Mouse (Mus musculus): ENCODE measurements around the gene Bbs10. TPM values are rescaled to one million over a fixed set of nuclear protein-coding genes. Genes with fewer than 3 reads are reported as not detected.

Bbs10 gene
- total RNA-seq, 2 experiments from 2014 or later, result 5.7 to 6.0 TPM

- DNase-seq (ENCODE audit: low spot score in 2 of 2), result no peak
Observed at GRCm38 (mm10) chr10:111318805-111319500, 20.5 kb downstream of the Bbs10 start.

GRCm38 (mm10) chr10:111320579-111320978 is 22.1 kb downstream of the Bbs10 start:
- no peak for DNase-seq (ENCODE audit: low spot score in 2 of 2)

- no peak for DNase-seq (ENCODE audit: low spot score in 2 of 2)
Observed at GRCm38 (mm10) chr10:111327957-111328356, 29.5 kb downstream of the Bbs10 start.

GRCm38 (mm10) chr10:111329326-111329725 is 30.8 kb downstream of the Bbs10 start:
- DNase-seq (ENCODE audit: low spot score in 2 of 2), result no peak

GRCm38 (mm10) chr10:111334902-111335301 is 36.4 kb downstream of the Bbs10 start:
- no peak for DNase-seq (ENCODE audit: low spot score in 2 of 2)

- no peak for DNase-seq (ENCODE audit: low spot score in 2 of 2)
Observed at GRCm38 (mm10) chr10:111335517-111336352, 37.3 kb downstream of the Bbs10 start.

GRCm38 (mm10) chr10:111336353-111336713 is 37.9 kb downstream of the Bbs10 start:
- no peak for DNase-seq (ENCODE audit: low spot score in 2 of 2)

GRCm38 (mm10) chr10:111339296-111339695 is 40.8 kb downstream of the Bbs10 start:
- DNase-seq (ENCODE audit: low spot score in 2 of 2), result no peak

GRCm38 (mm10) chr10:111341761-111342160 is 43.3 kb downstream of the Bbs10 start:
- no peak for DNase-seq (ENCODE audit: low spot score in 2 of 2)

- DNase-seq (ENCODE audit: low spot score in 2 of 2), result peak in 1 of 2 experiments; percentile 32
Observed at GRCm38 (mm10) chr10:111343555-111343954, 45.1 kb downstream of the Bbs10 start.

- DNase-seq (ENCODE audit: low spot score in 2 of 2), result no peak
Observed at GRCm38 (mm10) chr10:111348263-111348662, 49.8 kb downstream of the Bbs10 start.

Other genes with a start within 250 kb of the Bbs10 start
- 10 to 100 TPM; 62.9 to 63.0 TPM for gene Osbpl8, start 133.9 kb upstream of the Bbs10 start, total RNA-seq (2021)
- gene Nap1l1, start 174.5 kb downstream of the Bbs10 start, total RNA-seq (2021), result 100 to 1,000 TPM; 154 to 161 TPM
- gene Phlda1, start 207.6 kb downstream of the Bbs10 start, total RNA-seq (2021), result 10 to 100 TPM; 16.7 to 20.5 TPM

Measured in layer of hippocampus, adult 18-20 months (tissue).